Mouse (Mus musculus) cerebellum, postnatal 14 days (tissue): ENCODE data around the gene Cyp3a41b.
"Not testable (repeated sequence)": the region's sequence is repeated elsewhere in the genome, so short reads cannot be mapped to it uniquely, and the experiment has no call there.

ENCODE experiments used
- DNase-seq, 2 experiments: peaks; one replicate each; pipeline ENCODE4 v3.0.0; 2021; ENCODE audit warnings: mixed read lengths in 2 of 2

The Cyp3a41b gene

GRCm38 (mm10) chr5:145584630-145585029 lies at the start of gene Cyp3a41b:
Gene Cyp3a41b (minus strand): TSS chr5:145584730.
- DNase-seq: not testable (repeated sequence)

- DNase-seq: not testable (repeated sequence)
These were observed 47.8 kb upstream of the Cyp3a41b start for GRCm38 (mm10) chr5:145632286-145632685.

- DNase-seq: not testable (repeated sequence)
These were observed 20.4 kb upstream of the Cyp3a41b start for GRCm38 (mm10) chr5:145604891-145605290.

- not testable (repeated sequence) for DNase-seq
These were observed 13.3 kb upstream of the Cyp3a41b start for GRCm38 (mm10) chr5:145597851-145598250.

GRCm38 (mm10) chr5:145577321-145577720 lies 7.2 kb downstream of the Cyp3a41b start:
- not testable (repeated sequence) for DNase-seq

- not testable (repeated sequence) for DNase-seq
These were observed 8.9 kb downstream of the Cyp3a41b start for GRCm38 (mm10) chr5:145575660-145576059.

- not testable (repeated sequence) for DNase-seq
These were observed 12.6 kb downstream of the Cyp3a41b start for GRCm38 (mm10) chr5:145571922-145572321.
